Mouse (Mus musculus) thymus, adult 2 months (tissue): Measurements from ENCODE around the gene Dhx37. TPM values are rescaled to one million over a fixed set of nuclear protein-coding genes. Genes with fewer than 3 reads are reported as not detected.

Experiments used
- DNase-seq: peaks from one replicate; pipeline ENCODE4 v3.0.0; 2021
- H3K27ac ChIP-seq: fragments of 200-500 bp; 2 replicates; pipeline ENCODE4 v1.5.1; 2012; ENCODE audit warnings: low read length, control low read depth; ENCODE audit not compliant: control insufficient read depth, insufficient read depth
- H3K27me3 ChIP-seq: fragments of 200-500 bp; 2 replicates; pipeline ENCODE4 v1.6.1; 2012; ENCODE audit warnings: mild to moderate bottlenecking, low read length, moderate library complexity, mixed read lengths; ENCODE audit not compliant: control insufficient read depth, insufficient read depth
- H3K36me3 ChIP-seq: fragments of 200-500 bp; 2 replicates; pipeline ENCODE4 v1.6.1; 2012; ENCODE audit warnings: mild to moderate bottlenecking, low read length, moderate library complexity; ENCODE audit not compliant: control insufficient read depth, insufficient read depth
- H3K4me1 ChIP-seq: fragments of 200-500 bp; replicated peaks from 2 replicates; pipeline ENCODE4 v1.6.1; 2012; ENCODE audit warnings: low read length; ENCODE audit not compliant: control insufficient read depth, insufficient read depth
- H3K4me3 ChIP-seq: fragments of 200-500 bp; 2 replicates; pipeline ENCODE4 v1.5.1; 2012; ENCODE audit warnings: mild to moderate bottlenecking, low read length, control low read depth, moderate library complexity; ENCODE audit not compliant: control insufficient read depth, insufficient read depth
- CTCF ChIP-seq: fragments of 200-500 bp; IDR thresholded peaks from 2 replicates; pipeline ENCODE4 v1.5.1; 2012; ENCODE audit warnings: mild to moderate bottlenecking, control low read depth, low read length, moderate library complexity, borderline replicate concordance; ENCODE audit not compliant: control insufficient read depth, poor library complexity, insufficient read depth; ENCODE audit errors: extremely low read depth
- POLR2A ChIP-seq: fragments of 200-500 bp; IDR thresholded peaks from 2 replicates; pipeline ENCODE4 v1.6.1; 2012; ENCODE audit warnings: mild to moderate bottlenecking, low read length, control low read depth, moderate library complexity; ENCODE audit not compliant: control insufficient read depth, poor library complexity, insufficient read depth; ENCODE audit errors: extremely low read depth
- WGBS: fragments of 180-500 bp; shearing (Covaris S2); methylation state at CpG from one replicate; pipeline ENCODE4 v1.1.7; 2018; 5-methylcytosine and 5-hydroxymethylcytosine counted together
- polyA plus RNA-seq: library from polyadenylated mRNA; depleted of rRNA; stranded (reverse); fragments of >200 nt; gene quantifications from 2 replicates; pipeline ENCODE4 v1.2.3, GENCODE M21; 2012

Gene Dhx37
- polyA plus RNA-seq, 1 experiment = 32.4 TPM

DNA sequence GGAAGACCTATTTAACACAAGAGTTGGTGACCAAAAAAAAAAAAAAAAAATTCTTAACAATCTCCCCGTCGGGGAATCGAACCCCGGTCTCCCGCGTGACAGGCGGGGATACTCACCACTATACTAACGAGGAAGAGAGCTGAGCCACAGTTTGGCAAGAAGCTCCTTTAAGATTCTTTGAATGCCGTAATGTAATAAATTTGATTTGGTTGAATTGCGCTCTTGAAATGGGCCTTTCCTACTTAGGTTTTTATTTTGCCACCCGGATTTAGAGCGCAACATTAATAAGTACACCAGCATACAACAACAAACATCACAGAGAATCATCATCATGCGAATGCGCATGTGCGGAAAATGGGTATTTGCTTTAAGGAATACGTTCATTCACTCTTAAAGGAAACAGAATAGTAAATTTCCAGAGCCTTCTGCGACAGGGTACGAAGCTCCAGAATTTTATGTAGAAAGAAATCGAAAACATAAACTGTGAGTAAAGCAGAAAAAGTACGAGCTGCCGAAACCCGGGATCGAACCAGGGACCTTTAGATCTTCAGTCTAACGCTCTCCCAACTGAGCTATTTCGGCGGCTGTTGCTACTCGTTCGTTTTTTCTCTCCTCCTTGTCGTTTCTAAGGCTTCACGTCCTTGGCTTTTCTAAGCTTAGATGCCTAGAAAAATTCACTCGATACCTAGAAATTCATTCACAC lies 28.2 kb downstream of the Dhx37 start:
- WGBS = under 1% methylated on average over 31 of the region's 31 CpGs
- H3K36me3 ChIP-seq = no peaks in the 10 kb centered on the region
- no peaks in the 10 kb centered on the region for H3K27me3 ChIP-seq
- DNase-seq = peak; percentile 80
- peaks cover 22% of the 10 kb centered on the region for H3K4me1 ChIP-seq
- peak overlapping the region; percentile 83 for H3K27ac ChIP-seq
- TF ChIP-seq CTCF = no peak
- no peak for TF ChIP-seq POLR2A
- H3K4me3 ChIP-seq = peak overlapping the region; percentile 61

DNA sequence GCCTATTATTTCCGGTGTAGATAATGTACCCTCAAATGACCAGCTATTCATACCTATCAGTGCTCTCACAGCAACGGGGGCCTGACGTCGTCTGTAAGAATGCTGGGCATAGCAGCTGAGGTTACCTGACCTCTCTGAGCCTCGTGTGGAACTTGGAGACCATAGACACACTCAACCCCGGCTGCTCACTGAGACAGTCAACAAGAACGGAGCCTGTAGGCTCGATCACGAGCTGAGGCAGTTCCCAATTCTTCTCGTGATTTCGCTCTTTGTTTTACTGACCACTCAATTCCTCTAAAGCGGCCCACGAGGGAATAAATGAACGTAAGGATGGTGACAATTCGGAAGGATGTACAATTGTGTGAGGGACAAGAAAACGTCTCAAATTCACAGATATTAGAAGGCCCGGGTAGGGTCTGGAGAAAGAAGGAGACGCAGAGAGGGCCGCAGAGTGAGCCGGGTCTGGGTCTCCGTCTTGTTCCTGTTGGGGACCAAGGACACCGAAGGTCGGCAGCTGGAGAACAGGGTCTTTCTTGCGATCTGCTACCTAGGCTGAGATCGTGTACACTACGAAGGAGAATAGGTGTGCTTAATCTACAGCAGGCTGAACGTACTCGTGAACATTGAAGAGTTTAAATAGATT lies 28.9 kb downstream of the Dhx37 start:
- H3K4me3 ChIP-seq = peak overlapping the region; percentile 61
- H3K4me1 ChIP-seq = peaks cover 22% of the 10 kb centered on the region
- H3K27ac ChIP-seq = peak overlapping the region; percentile 80
- H3K36me3 ChIP-seq = no peaks in the 10 kb centered on the region
- WGBS = under 1% methylated on average over 28 of the region's 28 CpGs
- TF ChIP-seq CTCF (no peak), POLR2A (no peak)
- H3K27me3 ChIP-seq = no peaks in the 10 kb centered on the region
- DNase-seq = no peak

DNA sequence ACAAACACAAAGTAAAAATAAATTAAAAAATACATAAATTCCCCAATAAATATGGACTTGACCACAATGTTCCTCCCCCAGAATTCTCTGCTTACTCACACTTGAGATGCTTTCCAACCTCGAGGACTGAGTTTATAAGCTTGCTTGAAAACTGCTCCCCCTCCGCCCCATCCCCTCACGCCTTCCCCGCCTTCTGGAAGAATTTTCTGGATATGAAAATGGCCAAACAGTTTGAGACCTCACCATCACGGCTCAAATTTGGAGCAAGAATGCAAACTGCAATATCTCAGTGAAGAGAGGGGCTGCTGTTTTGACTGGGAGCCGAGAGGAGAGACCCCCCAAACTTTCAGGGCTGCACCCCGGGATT lies 29.4 kb downstream of the Dhx37 start:
- DNase-seq = peak; percentile 42
- Histone ChIP-seq H3K36me3 (no peaks in the 10 kb centered on the region), H3K4me3 (peak overlapping the region; percentile 61), H3K27me3 (no peaks in the 10 kb centered on the region), H3K4me1 (peaks cover 22% of the 10 kb centered on the region), H3K27ac (peak overlapping the region; percentile 80)
- TF ChIP-seq CTCF = no peak
- no peak for TF ChIP-seq POLR2A
- under 1% methylated on average over 7 of the region's 7 CpGs for WGBS

DNA sequence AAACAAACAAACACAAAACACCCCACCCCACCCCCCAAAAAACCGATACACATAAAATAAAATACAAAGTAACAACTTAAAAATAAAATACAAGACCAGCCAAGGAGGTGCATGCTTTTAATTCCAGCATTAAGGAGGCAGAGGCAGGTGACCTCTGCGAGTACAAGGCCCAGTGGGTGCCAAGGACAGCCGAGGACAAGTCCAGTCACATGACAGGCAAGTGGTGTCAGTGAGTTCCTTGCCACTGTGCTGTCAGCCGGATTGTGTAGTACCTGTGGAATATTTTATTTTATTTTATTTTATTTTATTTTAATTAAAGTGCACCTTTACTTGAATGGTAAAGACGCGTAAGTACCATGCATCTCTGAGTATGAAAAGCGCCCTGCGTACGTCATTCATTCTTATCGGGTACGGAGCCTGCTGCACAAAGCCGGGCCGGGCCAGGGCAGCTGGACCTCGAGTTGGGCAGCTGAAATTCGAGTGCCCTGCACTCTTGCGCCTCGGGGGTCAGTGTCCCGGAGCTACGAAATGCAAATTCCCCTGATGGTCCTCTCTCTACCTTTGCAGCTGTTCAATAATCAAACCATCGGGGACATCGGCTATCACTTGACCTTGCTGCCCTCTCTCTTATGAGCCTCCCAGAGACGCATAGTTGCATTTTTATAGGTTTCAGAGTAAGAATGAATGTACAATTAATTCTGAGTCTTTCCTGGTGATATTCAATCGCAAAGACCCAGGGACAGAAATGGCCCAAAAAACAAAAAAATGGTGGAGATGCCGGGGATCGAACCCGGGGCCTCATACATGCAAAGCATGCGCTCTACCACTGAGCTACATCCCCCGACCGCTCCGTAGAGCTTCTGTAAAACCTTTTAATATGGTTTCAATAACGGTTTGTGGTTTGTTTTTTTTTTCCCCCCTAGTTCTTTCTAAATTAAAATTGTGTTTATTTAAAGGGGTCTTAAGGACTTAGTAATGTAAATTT lies 30.1 kb downstream of the Dhx37 start:
- DNase-seq = peak; percentile 64
- Histone ChIP-seq H3K36me3 (no peaks in the 10 kb centered on the region), H3K27ac (no peak overlapping the region), H3K4me1 (peaks cover 22% of the 10 kb centered on the region), H3K27me3 (no peaks in the 10 kb centered on the region), H3K4me3 (no peak overlapping the region)
- 46% methylated on average over 31 of the region's 31 CpGs for WGBS
- TF ChIP-seq CTCF (no peak), POLR2A (no peak)

DNA sequence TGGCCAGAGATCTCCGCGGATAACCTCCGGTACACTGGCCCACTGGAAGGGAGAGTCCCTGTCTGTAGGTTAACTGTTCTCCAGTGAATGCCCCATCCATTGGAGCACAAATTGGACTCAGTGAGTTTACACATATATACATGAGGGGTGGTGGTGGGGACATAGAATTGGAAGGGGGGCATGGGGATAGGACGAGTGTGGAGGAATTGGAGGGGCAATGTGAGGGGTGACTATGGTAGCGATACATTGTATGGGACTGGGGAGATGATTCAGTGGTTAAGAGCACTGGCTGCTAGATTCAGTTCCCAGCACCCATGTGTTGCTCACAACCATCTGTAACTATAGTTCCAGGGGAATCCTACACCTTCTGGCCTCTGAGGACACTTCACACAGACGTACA lies 30.9 kb downstream of the Dhx37 start:
- Histone ChIP-seq H3K4me3 (no peak overlapping the region), H3K27me3 (no peaks in the 10 kb centered on the region), H3K36me3 (no peaks in the 10 kb centered on the region), H3K4me1 (peaks cover 22% of the 10 kb centered on the region), H3K27ac (no peak overlapping the region)
- TF ChIP-seq POLR2A = no peak
- TF ChIP-seq CTCF = no peak
- no peak for DNase-seq
- WGBS = 95% methylated on average over 6 of the region's 6 CpGs

DNA sequence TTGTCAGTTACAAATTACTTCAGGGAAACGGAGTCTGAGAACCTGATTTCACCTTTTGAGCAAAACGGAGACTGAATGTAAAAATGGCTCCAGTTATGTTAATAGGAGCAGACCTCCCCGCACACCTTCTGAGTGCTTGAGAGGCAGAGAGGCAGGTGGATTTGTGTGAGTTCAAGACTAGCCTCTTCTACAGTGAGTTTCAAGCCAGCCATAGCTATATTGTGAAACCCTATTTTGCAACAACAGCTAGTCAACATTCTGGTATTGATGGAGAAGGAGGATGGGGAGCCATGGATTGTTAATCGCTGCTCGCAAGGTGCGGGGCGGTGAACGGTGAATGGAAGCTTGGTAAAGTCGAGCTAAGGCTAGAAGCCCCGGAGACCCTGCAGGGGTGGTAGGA lies 31.4 kb downstream of the Dhx37 start:
- Histone ChIP-seq H3K4me1 (peaks cover 22% of the 10 kb centered on the region), H3K36me3 (no peaks in the 10 kb centered on the region), H3K4me3 (no peak overlapping the region), H3K27ac (no peak overlapping the region), H3K27me3 (no peaks in the 10 kb centered on the region)
- DNase-seq = no peak
- 96% methylated on average over 10 of the region's 10 CpGs for WGBS
- no peak for TF ChIP-seq CTCF
- no peak for TF ChIP-seq POLR2A
